Mouse (Mus musculus): ENCODE results near the gene Znrf2.
"Not testable (repeated sequence)": the region's sequence is repeated elsewhere in the genome, so short reads cannot be mapped to it uniquely, and the experiment has no call there.

Znrf2 gene

GRCm38 (mm10) chr6:54810314-54810646, 6.4 kb upstream of the Znrf2 start:
- no peak for DNase-seq

GRCm38 (mm10) chr6:54811546-54812250, 5.0 kb upstream of the Znrf2 start:
- no peak for DNase-seq

- no peak for DNase-seq
Observed at GRCm38 (mm10) chr6:54812276-54812675, 4.4 kb upstream of the Znrf2 start.

- DNase-seq: no peak
Observed at GRCm38 (mm10) chr6:54815428-54816130, 1.1 kb upstream of the Znrf2 start.

- DNase-seq: peak; percentile 52 to 62
Observed at GRCm38 (mm10) chr6:54817266-54817767, 601 bp downstream of the Znrf2 start.

GRCm38 (mm10) chr6:54818389-54818788, 1.7 kb downstream of the Znrf2 start:
- DNase-seq: no peak

- no peak for DNase-seq
Observed at GRCm38 (mm10) chr6:54819272-54819671, 2.6 kb downstream of the Znrf2 start.

- no peak for DNase-seq
Observed at GRCm38 (mm10) chr6:54819746-54820145, 3.0 kb downstream of the Znrf2 start.

- DNase-seq: no peak
Observed at GRCm38 (mm10) chr6:54822348-54822747, 5.6 kb downstream of the Znrf2 start.

GRCm38 (mm10) chr6:54824561-54824960, 7.8 kb downstream of the Znrf2 start:
- DNase-seq: not testable (repeated sequence)

- no peak for DNase-seq
Observed at GRCm38 (mm10) chr6:54827481-54827880, 10.8 kb downstream of the Znrf2 start.

GRCm38 (mm10) chr6:54828274-54828673, 11.6 kb downstream of the Znrf2 start:
- DNase-seq: no peak

GRCm38 (mm10) chr6:54830048-54830772, 13.5 kb downstream of the Znrf2 start:
- no peak for DNase-seq

GRCm38 (mm10) chr6:54831069-54831720, 14.5 kb downstream of the Znrf2 start:
- no peak for DNase-seq

- DNase-seq: no peak
Observed at GRCm38 (mm10) chr6:54833427-54833826, 16.7 kb downstream of the Znrf2 start.

- no peak for DNase-seq
Observed at GRCm38 (mm10) chr6:54836666-54837065, 19.9 kb downstream of the Znrf2 start.

GRCm38 (mm10) chr6:54841399-54841798, 24.7 kb downstream of the Znrf2 start:
- no peak for DNase-seq

- no peak for DNase-seq
Observed at GRCm38 (mm10) chr6:54842041-54842440, 25.3 kb downstream of the Znrf2 start.

GRCm38 (mm10) chr6:54848546-54848945, 31.8 kb downstream of the Znrf2 start:
- DNase-seq: no peak

GRCm38 (mm10) chr6:54849179-54850156, 32.8 kb downstream of the Znrf2 start:
- DNase-seq: no peak

- DNase-seq: no peak
Observed at GRCm38 (mm10) chr6:54851778-54852177, 35.1 kb downstream of the Znrf2 start.

- no peak for DNase-seq
Observed at GRCm38 (mm10) chr6:54852669-54853068, 36.0 kb downstream of the Znrf2 start.
